Mouse (Mus musculus) left cerebral cortex, adult 2 months (tissue): Measurements from ENCODE around the gene Scgb1c1. TPM values are rescaled to one million over a fixed set of nuclear protein-coding genes. Genes with fewer than 3 reads are reported as not detected.

Experiments used
- DNase-seq, 2 experiments: peaks; one replicate each; pipeline ENCODE4 v3.0.0; 2021 to 2022; ENCODE audit warnings: low spot score in 2 of 2, mixed read lengths in 1 of 2; ENCODE audit errors: extremely low spot score in 1 of 2
- H3K27ac ChIP-seq: fragments of 200-600 bp; 2 replicates; pipeline ENCODE4 v1.8.1; 2022
- H3K4me3 ChIP-seq: fragments of 200-600 bp; 2 replicates; pipeline ENCODE4 v1.8.1; 2022
- CTCF ChIP-seq: fragments of 200-600 bp; IDR thresholded peaks from 2 replicates; pipeline ENCODE4 v1.8.1; 2022; ENCODE audit warnings: antibody characterized with exemption, mild to moderate bottlenecking, moderate library complexity
- intact Hi-C: fragments of 180-260 bp; cut with DNase I; formaldehyde crosslinking; loops from one replicate; pipeline ENCODE4 v1.15.1; 2025
- total RNA-seq, 2 experiments: library from RNA; stranded (reverse); gene quantifications; 2 replicates each; pipeline ENCODE4 v1.2.3; 2021

Scgb1c1 gene
- total RNA-seq, 2 experiments from 2014 or later, result not detected

DNA sequence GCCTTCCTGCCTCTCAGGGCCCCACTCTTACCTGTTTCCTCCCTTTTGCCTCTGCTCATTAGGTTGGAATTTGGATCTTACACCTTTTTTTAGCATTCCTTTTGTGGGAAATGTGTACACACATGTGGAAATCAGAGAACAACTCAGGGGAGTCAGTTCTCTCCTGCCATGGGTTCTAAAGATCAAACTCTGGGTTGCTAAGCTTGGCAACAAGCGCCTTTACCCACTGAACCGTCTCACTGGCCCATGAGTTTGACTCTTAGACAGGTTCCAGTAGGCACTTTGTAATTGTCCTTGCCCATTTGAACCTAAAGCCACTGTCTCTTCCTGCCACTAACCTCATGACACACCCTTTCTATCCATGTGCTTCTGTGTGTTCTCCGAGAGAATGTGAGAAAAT lies 49.3 kb downstream of the Scgb1c1 start:
- intact Hi-C loops, result no loop called here
- H3K4me3 ChIP-seq, result no peak overlapping the region
- H3K27ac ChIP-seq, result no peak overlapping the region
- TF ChIP-seq CTCF, result no peak
- DNase-seq, result no peak

Other genes starting within 250 kb of the Scgb1c1 start
- gene Olfr46, start 244.3 kb upstream of the Scgb1c1 start, total RNA-seq, result under 1 TPM in 1 of 2 experiments, not detected in 1; 0.05 TPM
- gene Olfr61, start 216.6 kb upstream of the Scgb1c1 start, total RNA-seq, result not detected
- not detected for gene Olfr53, start 199.1 kb upstream of the Scgb1c1 start, total RNA-seq
- under 1 TPM; 0.05 to 0.09 TPM for gene Olfr539, start 185.6 kb upstream of the Scgb1c1 start, total RNA-seq
- gene Olfr45, start 163.6 kb upstream of the Scgb1c1 start, total RNA-seq, result not detected
- not detected for gene Olfr541, start 148.3 kb upstream of the Scgb1c1 start, total RNA-seq
- gene Cyp2e1, start 81.8 kb upstream of the Scgb1c1 start, total RNA-seq, result not detected
- under 1 TPM; 0.32 to 0.47 TPM for gene Syce1, start 57.7 kb upstream of the Scgb1c1 start, total RNA-seq
- 10 to 100 TPM; 29.1 to 31.2 TPM for gene Zfp941, start 23.4 kb upstream of the Scgb1c1 start, total RNA-seq
- 1 to 10 TPM; 3.9 to 5.9 TPM for gene Urah, start 10.5 kb upstream of the Scgb1c1 start, total RNA-seq
- not detected for gene Odf3, start 2.3 kb downstream of the Scgb1c1 start, total RNA-seq
- 1 to 10 TPM; 1.5 to 2.6 TPM for gene Gm45785, start 10.8 kb downstream of the Scgb1c1 start, total RNA-seq
- gene Ric8a, start 11.4 kb downstream of the Scgb1c1 start, total RNA-seq, result 10 to 100 TPM; 62.1 to 74.2 TPM
- 10 to 100 TPM; 24.6 to 24.8 TPM for gene Bet1l, start 12.0 kb downstream of the Scgb1c1 start, total RNA-seq
- gene Psmd13, start 36.4 kb downstream of the Scgb1c1 start, total RNA-seq, result 100 to 1,000 TPM; 101 to 107 TPM
- 10 to 100 TPM; 72.2 to 76.5 TPM for gene Sirt3, start 36.8 kb downstream of the Scgb1c1 start, total RNA-seq
- 1 to 10 TPM in 1 of 2 experiments, not detected in 1; 2.0 TPM for gene Cox8b, start 54.9 kb downstream of the Scgb1c1 start, total RNA-seq
- 1 to 10 TPM in 1 of 2 experiments, under 1 TPM in 1; 0.68 to 1.2 TPM for gene Nlrp6, start 75.4 kb downstream of the Scgb1c1 start, total RNA-seq
- gene Pgghg, start 95.8 kb downstream of the Scgb1c1 start, total RNA-seq, result 1 to 10 TPM; 4.5 to 4.7 TPM
- not detected for gene Ifitm5, start 104.7 kb downstream of the Scgb1c1 start, total RNA-seq
- not detected for gene Gm45717, start 110.4 kb downstream of the Scgb1c1 start, total RNA-seq
- gene Ifitm2, start 110.4 kb downstream of the Scgb1c1 start, total RNA-seq, result 10 to 100 TPM; 10.8 to 17.7 TPM
- 1 to 10 TPM; 3.7 to 5.8 TPM for gene Ifitm1, start 121.7 kb downstream of the Scgb1c1 start, total RNA-seq
- gene Ifitm3, start 165.2 kb downstream of the Scgb1c1 start, total RNA-seq, result 10 to 100 TPM; 10.9 to 16.7 TPM
- under 1 TPM in 1 of 2 experiments, not detected in 1; 0.57 TPM for gene Ifitm6, start 172.4 kb downstream of the Scgb1c1 start, total RNA-seq
- gene Gm17387, start 183.6 kb downstream of the Scgb1c1 start, total RNA-seq, result not detected
- gene B4galnt4, start 215.6 kb downstream of the Scgb1c1 start, total RNA-seq, result 10 to 100 TPM; 87.4 to 95.9 TPM
- not detected for gene Pkp3, start 232.7 kb downstream of the Scgb1c1 start, total RNA-seq